In the genomic region with DNA sequence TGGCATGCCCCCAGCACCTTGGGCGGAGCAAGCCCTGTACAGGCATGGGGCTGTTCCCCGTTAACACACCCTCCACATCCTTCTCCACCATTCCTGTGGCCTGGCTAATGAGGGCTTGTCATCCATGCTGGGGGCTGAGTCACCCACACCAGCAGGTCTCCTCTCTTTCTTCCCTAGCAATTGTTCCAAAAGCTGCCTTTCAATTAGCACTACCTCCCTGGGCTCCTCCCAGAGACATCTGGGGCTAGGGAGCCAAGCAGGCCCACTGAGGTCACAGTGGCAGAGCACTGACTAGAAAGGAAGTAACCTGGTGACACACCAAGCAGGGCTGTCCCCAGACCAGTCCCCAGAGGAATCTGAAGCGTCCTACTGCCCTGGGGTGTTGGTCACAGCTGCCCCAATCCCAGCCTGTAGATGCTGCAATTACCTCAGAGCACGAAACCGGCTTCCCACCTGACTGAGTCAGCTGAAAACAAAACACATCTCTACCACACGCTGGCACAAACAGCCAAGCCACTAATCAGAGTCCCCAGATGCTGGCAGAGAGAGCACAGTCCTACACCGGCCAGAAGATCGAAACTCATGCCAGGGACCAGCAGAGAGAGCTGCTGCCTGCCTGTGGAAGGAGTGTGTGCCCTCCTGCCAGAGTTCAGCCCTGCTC, we compare ENCODE assay signal across 9 mouse cellular contexts. TPM values are rescaled to one million over a fixed set of nuclear protein-coding genes. Genes with fewer than 3 reads are reported as not detected.
A peak's percentile ranks its signal among the peaks of the same experiment; 100 is the strongest.
DNase-seq lines count a peak whose midpoint lies in the region; ATAC-seq and TF ChIP-seq lines count a peak whose summit lies in the region.
"Had no signal": no experiment of that assay in that cellular context is flagged by ENCODE, and none has a peak within 500 bp of the region (broad histone marks: within the 10 kb centered on the region; RNA-seq: fewer than 3 reads in every experiment).

TSS of gene Gm14137 (plus strand) at position 519 of the 661 bp plus-strand sequence.

- H3K4me1 ChIP-seq in testis, adult 2 months (ENCODE audit: control insufficient read depth, insufficient read depth, low read length): no peaks in the 10 kb centered on the region; the same call in 1 of the 2 replicates
- peaks cover 6% of the 10 kb centered on the region; the same call in 1 of the 2 replicates for H3K4me1 ChIP-seq in limb, embryonic 14.5 days (ENCODE audit: control insufficient read depth, insufficient read depth, low read length)

- H3K4me3 ChIP-seq in testis, adult 2 months (ENCODE audit: control insufficient read depth, low read depth, low read length): peak within 1 kb of the TSS; percentile 16
- no peak within 1 kb of the TSS for H3K4me3 ChIP-seq in limb, embryonic 14.5 days (replicated peaks; ENCODE audit: low read length)
- H3K4me3 ChIP-seq: hindbrain, embryonic 15.5 days had no signal

- H3K36me3 ChIP-seq in testis, adult 2 months (ENCODE audit: control insufficient read depth, insufficient read depth, low read length): no peaks in the 10 kb centered on the region; the same call in 1 of the 2 replicates
- peaks cover 30% of the 10 kb centered on the region for H3K36me3 ChIP-seq in limb, embryonic 14.5 days (ENCODE audit: control insufficient read depth, insufficient read depth, low read length)

- no peak for TF ChIP-seq CTCF in testis, adult 2 months (IDR thresholded peaks at IDR 0.05; ENCODE audit: control insufficient read depth, insufficient read depth, insufficient replicate concordance, low read depth, low read length)

- no peak within 1 kb of the TSS for H3K27ac ChIP-seq in testis, adult 2 months (ENCODE audit: control insufficient read depth, insufficient read depth, low read depth, low read length)
- no peak within 1 kb of the TSS for H3K27ac ChIP-seq in limb, embryonic 14.5 days (replicated peaks; ENCODE audit: low read depth, low read length)
- H3K27ac ChIP-seq: hindbrain, embryonic 15.5 days had no signal

- no peaks in the 10 kb centered on the region for H3K27me3 ChIP-seq in testis, adult 2 months (ENCODE audit: control insufficient read depth, insufficient read depth, low read length)
- no peaks in the 10 kb centered on the region for H3K27me3 ChIP-seq in limb, embryonic 14.5 days (ENCODE audit: control insufficient read depth, insufficient read depth, low read length)
- H3K27me3 ChIP-seq: hindbrain, embryonic 15.5 days had no signal

- WGBS in limb, embryonic 14.5 days: 42% methylated on average over 8 of the region's 8 CpGs

- intact Hi-C loops in left cerebral cortex, postnatal 36 days (cut with DNase I): no loop called here

- no peak; the same call in 1 of the 2 replicates for TF ChIP-seq POLR2A in testis, adult 2 months (IDR thresholded peaks at IDR 0.05; ENCODE audit: control insufficient read depth, low read depth, low read length)
- TF ChIP-seq POLR2A in limb, embryonic 14.5 days (IDR thresholded peaks at IDR 0.05; ENCODE audit: borderline replicate concordance, extremely low read depth, insufficient read depth, insufficient read length): no peak

- no peak within 1 kb of the TSS for H3K4me2 ChIP-seq in limb, embryonic 14.5 days (replicated peaks; ENCODE audit: low read depth, low read length, severe bottlenecking)

- no peak for ATAC-seq in limb, embryonic 14.5 days (ENCODE audit: low FRiP score, low read depth)
- ATAC-seq in inflammation-experienced regulatory T-cells, adult 6 months: no peak

- H3K9ac ChIP-seq in limb, embryonic 14.5 days (ENCODE audit: low read depth, low read length, severe bottlenecking): peak within 1 kb of the TSS; percentile 34; the same call in 1 of the 2 replicates
- H3K9ac ChIP-seq: hindbrain, embryonic 15.5 days had no signal

- H3K9me3 ChIP-seq in limb, embryonic 14.5 days (ENCODE audit: control insufficient read depth, low read length): no peaks in the 10 kb centered on the region
- H3K9me3 ChIP-seq: hindbrain, embryonic 15.5 days had no signal

- DNase-seq in cerebellum, postnatal 14 days: peak; percentile 43 to 61
- no peak for DNase-seq in cerebellum, adult 18-20 months
- no peak for DNase-seq in testis, postnatal 14 days (ENCODE audit: low spot score)
- no peak for DNase-seq in limb, embryonic 14.5 days (ENCODE audit: low spot score)
- no peak for DNase-seq in left cerebral cortex, postnatal 36 days (ENCODE audit: low spot score in 2 of 2)
- DNase-seq in frontal cortex, postnatal 14 days (ENCODE audit: low spot score in 2 of 2): no peak

RNA-seq across cellular contexts. Expression of gene Gm14137, which starts in this region (rescaled TPM):
- 4.7 and 4.8 TPM in 2 replicates for polyA plus RNA-seq in testis, adult 2 months (2012; rRNA removed)
- 0.05 and 0.15 TPM in 2 replicates for polyA plus RNA-seq in limb, embryonic 14.5 days (2012; rRNA removed)
- 0.57 and 0.69 TPM in 2 replicates for polyA plus RNA-seq in limb, embryonic 14.5 days (2014; fragmentation: Nextera tagmentation; extraction: Ambion mirVana)
- total RNA-seq in left cerebral cortex, postnatal 36 days (2021): not detected
- under 1 TPM; 0.23 to 0.95 (median 0.47) TPM for polyA plus RNA-seq in inflammation-experienced regulatory T-cells, adult 6 months (2017; shearing (Covaris generic))

Comparison
In these comparisons a context has a peak if more than half of its experiments do, and no peak if none do; other contexts are left out.
1. DNase-seq: peak in cerebellum, postnatal 14 days (2 of 2); none in cerebellum, adult 18-20 months (0 of 2), testis, postnatal 14 days (single experiment), limb, embryonic 14.5 days (single experiment), left cerebral cortex, postnatal 36 days (0 of 2) and frontal cortex, postnatal 14 days (0 of 2).